Mouse (Mus musculus): ENCODE results near the gene Gm9195. TPM values are rescaled to one million over a fixed set of nuclear protein-coding genes. Genes with fewer than 3 reads are reported as not detected.

Gm9195 gene
- not detected in 2 replicates for polyA plus RNA-seq (2014; fragmentation: Nextera tagmentation; extraction: Ambion mirVana)

DNA sequence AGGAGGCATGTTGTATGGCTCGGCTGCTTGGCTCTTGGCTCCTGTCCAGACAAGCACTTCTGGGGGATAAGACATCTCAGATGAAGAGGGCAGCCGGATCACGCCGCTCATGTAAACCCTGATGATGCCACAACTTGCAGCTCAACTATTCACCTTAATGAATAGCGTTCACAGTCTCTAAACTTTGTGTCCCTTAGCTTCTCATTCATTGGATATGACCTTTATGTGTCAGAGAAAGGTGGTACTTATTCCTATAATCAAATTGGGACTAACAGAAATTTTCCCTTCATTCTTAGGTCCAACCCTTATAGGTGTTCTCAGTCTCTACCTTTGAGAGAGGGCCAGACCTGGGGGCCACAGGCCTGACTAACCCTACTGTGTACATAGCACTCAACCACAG, at the start of gene Gm9195:
Gene Gm9195, minus strand, starts transcription at position 101 of the 400 bp plus-strand sequence.
- Histone ChIP-seq H3K4me1 (ENCODE audit: control insufficient read depth in 2 of 2, insufficient read depth in 2 of 2, low read length in 2 of 2) (no peaks in the 10 kb centered on the region), H3K36me3 (ENCODE audit: control insufficient read depth, insufficient read depth, low read length) (no peaks in the 10 kb centered on the region), H3K9me3 (ENCODE audit: control insufficient read depth, low read length) (no peaks in the 10 kb centered on the region), H3K4me3 (ENCODE audit: control insufficient read depth in 1 of 2, insufficient read depth in 1 of 2, low read depth in 1 of 2, low read length in 2 of 2) (no peak within 1 kb of the TSS), H3K4me2 (ENCODE audit: low read length) (no peak within 1 kb of the TSS), H3K27me3 (ENCODE audit: control insufficient read depth, insufficient read depth, low read length) (no peaks in the 10 kb centered on the region), H3K9ac (ENCODE audit: low read length) (no peak within 1 kb of the TSS), H3K27ac (replicated peaks in 1 of 2; ENCODE audit: control insufficient read depth in 1 of 2, insufficient read depth in 1 of 2, low read depth in 2 of 2, low read length in 2 of 2) (no peak within 1 kb of the TSS)
- ATAC-seq (ENCODE audit: insufficient number of reproducible peaks, insufficient read depth, low FRiP score, low read depth), result no peak
- WGBS, result 58% methylated on average over 5 of the region's 5 CpGs

GRCm38 (mm10) chr14:72536392-72537017, 44.9 kb upstream of the Gm9195 start:
- Histone ChIP-seq H3K4me2 (ENCODE audit: low read length) (no peak overlapping the region), H3K36me3 (ENCODE audit: control insufficient read depth, insufficient read depth, low read length) (peaks cover 25% of the 10 kb centered on the region), H3K4me3 (ENCODE audit: control insufficient read depth in 1 of 2, insufficient read depth in 1 of 2, low read depth in 1 of 2, low read length in 2 of 2) (no peak overlapping the region), H3K27ac (replicated peaks in 1 of 2; ENCODE audit: control insufficient read depth in 1 of 2, insufficient read depth in 1 of 2, low read depth in 2 of 2, low read length in 2 of 2) (no peak overlapping the region), H3K9ac (ENCODE audit: low read length) (no peak overlapping the region), H3K9me3 (ENCODE audit: control insufficient read depth, low read length) (no peaks in the 10 kb centered on the region), H3K27me3 (ENCODE audit: control insufficient read depth, insufficient read depth, low read length) (peaks cover 18% of the 10 kb centered on the region), H3K4me1 (ENCODE audit: control insufficient read depth in 2 of 2, insufficient read depth in 2 of 2, low read length in 2 of 2) (peaks cover 4 to 7% of the 10 kb centered on the region in 2 experiments; a peak in 2 of 4 replicates)
- ATAC-seq (ENCODE audit: insufficient number of reproducible peaks, insufficient read depth, low FRiP score, low read depth), result no peak
- 78% methylated on average over 5 of the region's 5 CpGs for WGBS

- peaks cover 4% of the 10 kb centered on the region; the same call in 1 of the 2 replicates for H3K36me3 ChIP-seq (ENCODE audit: control insufficient read depth, insufficient read depth, low read length)
Observed at GRCm38 (mm10) chr14:72533862-72534261, 42.2 kb upstream of the Gm9195 start.

DNA sequence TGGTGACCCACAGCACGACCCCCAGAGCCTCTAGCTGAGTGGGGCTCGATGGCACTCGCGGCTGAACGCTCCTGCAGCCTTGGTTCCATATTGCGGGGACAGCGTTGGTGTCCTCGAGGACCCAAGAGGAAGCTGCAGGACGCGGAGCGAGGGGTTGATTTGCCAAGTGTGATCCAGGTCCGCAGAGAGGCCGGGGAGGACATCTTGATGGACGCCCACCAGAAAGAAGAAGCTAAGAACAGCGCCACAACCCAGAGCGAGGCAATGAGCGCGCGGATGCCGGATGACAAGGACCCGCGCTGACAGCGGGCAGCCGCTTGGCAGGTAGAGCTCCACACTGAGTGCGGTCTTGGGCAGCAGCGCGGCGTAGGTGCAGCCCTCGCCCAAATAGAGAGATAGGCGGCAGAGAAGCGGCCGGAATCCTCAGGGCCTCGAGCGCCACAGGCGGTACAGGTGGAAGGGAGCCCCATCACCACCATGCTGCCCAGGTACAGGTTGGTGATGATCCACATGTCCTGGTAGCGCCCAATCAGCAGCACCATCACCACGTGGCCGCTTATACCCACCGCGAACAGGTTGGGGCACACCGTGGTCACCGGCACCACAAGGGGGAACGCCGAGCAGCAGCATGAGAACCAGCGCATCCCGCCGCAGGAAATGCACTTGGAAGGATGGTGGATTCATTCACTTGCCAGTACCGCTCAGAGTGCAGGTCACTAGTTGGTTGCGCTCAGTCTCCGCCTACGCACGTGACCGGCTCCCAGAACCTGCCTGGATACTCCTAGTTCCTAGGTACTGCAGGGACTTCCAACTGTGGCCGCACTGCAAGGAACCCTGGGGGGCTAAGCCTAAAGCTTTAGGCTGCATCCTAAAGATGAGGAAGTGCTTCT, 40.6 kb upstream of the Gm9195 start:
- Histone ChIP-seq H3K27me3 (ENCODE audit: control insufficient read depth, insufficient read depth, low read length) (peaks cover 45% of the 10 kb centered on the region), H3K27ac (replicated peaks in 1 of 2; ENCODE audit: control insufficient read depth in 1 of 2, insufficient read depth in 1 of 2, low read depth in 2 of 2, low read length in 2 of 2) (no peak overlapping the region), H3K9ac (ENCODE audit: low read length) (peak overlapping the region; percentile 47), H3K36me3 (ENCODE audit: control insufficient read depth, insufficient read depth, low read length) (no peaks in the 10 kb centered on the region), H3K4me2 (ENCODE audit: low read length) (peak overlapping the region; percentile 71), H3K4me3 (ENCODE audit: control insufficient read depth in 1 of 2, insufficient read depth in 1 of 2, low read depth in 1 of 2, low read length in 2 of 2) (peak overlapping the region; percentile 38 to 40), H3K9me3 (ENCODE audit: control insufficient read depth, low read length) (no peaks in the 10 kb centered on the region), H3K4me1 (ENCODE audit: control insufficient read depth in 2 of 2, insufficient read depth in 2 of 2, low read length in 2 of 2) (peaks cover 4 to 7% of the 10 kb centered on the region in 2 experiments; a peak in 2 of 4 replicates)
- no peak for ATAC-seq (ENCODE audit: insufficient number of reproducible peaks, insufficient read depth, low FRiP score, low read depth)
- WGBS, result 1% methylated on average over 54 of the region's 54 CpGs

More at GRCm38 (mm10) chr14:72533862-72534261, 42.2 kb upstream of the Gm9195 start:
- no peak overlapping the region for H3K27ac ChIP-seq (replicated peaks in 1 of 2; ENCODE audit: control insufficient read depth in 1 of 2, insufficient read depth in 1 of 2, low read depth in 2 of 2, low read length in 2 of 2)
- no peaks in the 10 kb centered on the region for H3K9me3 ChIP-seq (ENCODE audit: control insufficient read depth, low read length)
- H3K9ac ChIP-seq (ENCODE audit: low read length), result no peak overlapping the region
- peaks cover 43% of the 10 kb centered on the region for H3K27me3 ChIP-seq (ENCODE audit: control insufficient read depth, insufficient read depth, low read length)
- WGBS, result 73% methylated on average over 7 of the region's 7 CpGs
- peaks cover 4 to 7% of the 10 kb centered on the region in 2 experiments; a peak in 2 of 4 replicates for H3K4me1 ChIP-seq (ENCODE audit: control insufficient read depth in 2 of 2, insufficient read depth in 2 of 2, low read length in 2 of 2)
- no peak for ATAC-seq (ENCODE audit: insufficient number of reproducible peaks, insufficient read depth, low FRiP score, low read depth)
- H3K4me3 ChIP-seq (ENCODE audit: control insufficient read depth in 1 of 2, insufficient read depth in 1 of 2, low read depth in 1 of 2, low read length in 2 of 2), result no peak overlapping the region
- no peak overlapping the region for H3K4me2 ChIP-seq (ENCODE audit: low read length)

DNA sequence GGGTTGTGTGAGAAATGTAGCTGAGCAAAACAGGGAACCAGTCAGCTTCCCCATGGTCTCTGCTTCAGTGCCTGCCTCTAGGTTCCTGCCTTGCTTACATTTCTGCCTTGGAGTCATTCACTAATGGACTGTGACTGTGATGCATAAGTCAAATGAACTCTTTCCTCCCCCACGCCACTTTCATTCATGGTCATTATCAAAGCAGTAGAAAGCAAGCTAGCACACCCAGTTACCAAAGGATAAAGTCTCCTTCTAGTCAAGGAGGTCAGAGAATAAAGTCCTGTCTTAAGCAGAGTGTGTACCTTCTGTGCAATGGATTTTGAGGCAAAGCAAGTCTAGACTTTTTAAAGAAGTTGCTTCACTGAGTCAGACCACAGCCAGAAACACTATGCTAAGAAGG, 35.5 kb upstream of the Gm9195 start:
- WGBS, result 74% methylated on average over 1 of the region's 1 CpGs
- ATAC-seq (ENCODE audit: insufficient number of reproducible peaks, insufficient read depth, low FRiP score, low read depth), result no peak
- Histone ChIP-seq H3K4me1 (ENCODE audit: control insufficient read depth in 2 of 2, insufficient read depth in 2 of 2, low read length in 2 of 2) (peaks cover 1 to 2% of the 10 kb centered on the region in 2 experiments; a peak in 1 of 4 replicates), H3K4me2 (ENCODE audit: low read length) (no peak overlapping the region), H3K9ac (ENCODE audit: low read length) (no peak overlapping the region), H3K27me3 (ENCODE audit: control insufficient read depth, insufficient read depth, low read length) (peaks cover 33% of the 10 kb centered on the region), H3K27ac (replicated peaks in 1 of 2; ENCODE audit: control insufficient read depth in 1 of 2, insufficient read depth in 1 of 2, low read depth in 2 of 2, low read length in 2 of 2) (no peak overlapping the region), H3K36me3 (ENCODE audit: control insufficient read depth, insufficient read depth, low read length) (no peaks in the 10 kb centered on the region), H3K4me3 (ENCODE audit: control insufficient read depth in 1 of 2, insufficient read depth in 1 of 2, low read depth in 1 of 2, low read length in 2 of 2) (no peak overlapping the region), H3K9me3 (ENCODE audit: control insufficient read depth, low read length) (no peaks in the 10 kb centered on the region)

- ATAC-seq (ENCODE audit: insufficient number of reproducible peaks, insufficient read depth, low FRiP score, low read depth), result no peak
- H3K9ac ChIP-seq (ENCODE audit: low read length), result no peak overlapping the region
- H3K27ac ChIP-seq (replicated peaks in 1 of 2; ENCODE audit: control insufficient read depth in 1 of 2, insufficient read depth in 1 of 2, low read depth in 2 of 2, low read length in 2 of 2), result no peak overlapping the region
- 28% methylated on average over 2 of the region's 2 CpGs for WGBS
- no peaks in the 10 kb centered on the region for H3K27me3 ChIP-seq (ENCODE audit: control insufficient read depth, insufficient read depth, low read length)
- no peak overlapping the region for H3K4me3 ChIP-seq (ENCODE audit: control insufficient read depth in 1 of 2, insufficient read depth in 1 of 2, low read depth in 1 of 2, low read length in 2 of 2)
- no peaks in the 10 kb centered on the region for H3K9me3 ChIP-seq (ENCODE audit: control insufficient read depth, low read length)
- no peaks in the 10 kb centered on the region for H3K36me3 ChIP-seq (ENCODE audit: control insufficient read depth, insufficient read depth, low read length)
- H3K4me2 ChIP-seq (ENCODE audit: low read length), result no peak overlapping the region
- no peaks in the 10 kb centered on the region for H3K4me1 ChIP-seq (ENCODE audit: control insufficient read depth in 2 of 2, insufficient read depth in 2 of 2, low read length in 2 of 2)
Observed at GRCm38 (mm10) chr14:72519561-72519960, 27.9 kb upstream of the Gm9195 start.

DNA sequence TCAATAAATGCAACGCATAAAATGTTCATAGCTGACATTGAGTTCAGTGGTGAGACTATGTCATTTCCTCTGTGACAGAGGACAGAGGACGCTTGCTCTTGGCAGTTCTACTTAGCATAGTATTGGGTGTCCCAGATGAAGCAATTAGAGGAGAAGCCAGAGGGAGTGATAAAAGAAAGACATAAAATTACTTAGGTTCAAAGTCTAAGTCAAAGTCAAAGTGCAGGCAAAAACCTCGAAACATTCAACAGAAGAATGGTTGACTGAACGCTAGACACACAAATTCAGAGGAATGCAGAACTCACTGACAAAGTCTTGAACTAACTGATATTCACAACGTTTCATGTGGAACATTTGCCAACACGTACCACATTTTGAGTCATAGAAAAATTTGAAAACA, 27.1 kb upstream of the Gm9195 start:
- Histone ChIP-seq H3K27me3 (ENCODE audit: control insufficient read depth, insufficient read depth, low read length) (no peaks in the 10 kb centered on the region), H3K27ac (replicated peaks in 1 of 2; ENCODE audit: control insufficient read depth in 1 of 2, insufficient read depth in 1 of 2, low read depth in 2 of 2, low read length in 2 of 2) (no peak overlapping the region), H3K4me2 (ENCODE audit: low read length) (no peak overlapping the region), H3K9ac (ENCODE audit: low read length) (no peak overlapping the region), H3K4me3 (ENCODE audit: control insufficient read depth in 1 of 2, insufficient read depth in 1 of 2, low read depth in 1 of 2, low read length in 2 of 2) (no peak overlapping the region), H3K9me3 (ENCODE audit: control insufficient read depth, low read length) (no peaks in the 10 kb centered on the region), H3K4me1 (ENCODE audit: control insufficient read depth in 2 of 2, insufficient read depth in 2 of 2, low read length in 2 of 2) (no peaks in the 10 kb centered on the region), H3K36me3 (ENCODE audit: control insufficient read depth, insufficient read depth, low read length) (no peaks in the 10 kb centered on the region)
- ATAC-seq (ENCODE audit: insufficient number of reproducible peaks, insufficient read depth, low FRiP score, low read depth), result no peak
- WGBS, result 78% methylated on average over 6 of the region's 6 CpGs
